Mouse (Mus musculus) Muller cell, postnatal 12 days (primary cell): ENCODE data around the gene Scube2.

Experiments used
- DNase-seq: peaks from one replicate; pipeline ENCODE4 v3.0.0-alpha.2; 2015; ENCODE audit errors: inconsistent ontology term

Scube2 gene

GRCm38 (mm10) chr7:109865370-109866229, at the start of gene Scube2:
Gene Scube2, minus strand, starts transcription at chr7:109865679.
- DNase-seq: peak; percentile 52

GRCm38 (mm10) chr7:109906165-109906564, 40.7 kb upstream of the Scube2 start:
- DNase-seq: no peak

GRCm38 (mm10) chr7:109900921-109901320, 35.4 kb upstream of the Scube2 start:
- no peak for DNase-seq

GRCm38 (mm10) chr7:109898911-109899310, 33.4 kb upstream of the Scube2 start:
- DNase-seq: peak; percentile 35

DNA sequence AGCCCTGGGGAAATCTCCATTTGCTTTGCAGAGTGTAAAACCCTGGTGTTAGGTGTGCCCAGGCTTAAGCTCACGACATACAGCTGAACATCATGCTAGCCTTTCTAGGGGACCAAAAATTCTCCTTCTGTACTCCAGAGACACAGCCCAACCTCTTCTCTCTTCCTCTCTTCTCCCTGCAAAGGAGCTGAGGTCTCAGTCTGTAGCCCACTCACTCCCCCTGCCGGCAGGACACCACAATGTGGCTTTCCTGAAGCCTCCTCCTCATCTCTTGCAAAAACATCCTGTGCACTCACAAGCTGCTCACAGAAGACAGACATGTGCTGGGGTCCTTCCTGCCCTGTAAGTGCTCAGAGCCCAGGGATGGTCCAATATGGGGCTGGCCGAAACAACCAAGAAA, 27.1 kb upstream of the Scube2 start:
- DNase-seq: peak; percentile 58

- no peak for DNase-seq
Observed at GRCm38 (mm10) chr7:109891786-109892185, 26.3 kb upstream of the Scube2 start.

- DNase-seq: no peak
Observed at GRCm38 (mm10) chr7:109890256-109890655, 24.8 kb upstream of the Scube2 start.

DNA sequence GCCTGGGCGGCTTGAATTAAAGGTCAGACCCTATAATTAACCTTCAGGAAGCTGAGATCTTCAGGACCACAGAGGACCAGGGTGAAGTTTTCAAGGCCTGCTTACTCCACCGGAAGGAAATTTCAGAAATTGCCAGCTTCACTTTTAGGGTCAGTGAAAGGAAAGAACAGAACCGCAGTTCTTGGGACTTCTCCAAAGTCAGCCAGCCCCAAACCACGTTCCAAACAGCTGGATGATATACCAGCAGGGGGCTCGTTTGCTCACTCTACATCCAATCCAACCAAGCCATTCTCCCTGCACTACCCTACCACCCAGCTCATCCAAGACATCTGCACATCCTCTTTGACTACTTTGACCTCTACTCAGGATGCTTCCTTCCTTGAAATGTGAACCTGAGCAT, 23.8 kb upstream of the Scube2 start:
- DNase-seq: no peak

DNA sequence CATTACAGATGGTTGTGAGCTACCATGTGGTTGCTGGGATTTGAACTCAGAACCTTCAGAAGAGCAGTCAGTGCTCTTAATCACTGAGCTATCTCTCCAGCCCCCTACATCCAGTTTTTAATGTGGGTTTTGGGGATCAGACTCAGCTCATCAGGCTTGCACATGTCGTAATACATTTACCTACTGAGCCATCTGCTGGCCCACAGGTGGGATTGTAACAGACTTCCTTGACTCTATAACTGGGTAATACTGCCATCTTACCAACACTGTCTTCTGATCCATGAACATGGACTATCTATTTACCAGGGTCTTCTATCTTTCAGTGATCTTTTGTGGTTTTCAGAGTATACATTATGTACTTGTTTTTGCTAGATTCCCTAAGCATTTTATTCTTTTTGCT, 20.8 kb upstream of the Scube2 start:
- no peak for DNase-seq

DNA sequence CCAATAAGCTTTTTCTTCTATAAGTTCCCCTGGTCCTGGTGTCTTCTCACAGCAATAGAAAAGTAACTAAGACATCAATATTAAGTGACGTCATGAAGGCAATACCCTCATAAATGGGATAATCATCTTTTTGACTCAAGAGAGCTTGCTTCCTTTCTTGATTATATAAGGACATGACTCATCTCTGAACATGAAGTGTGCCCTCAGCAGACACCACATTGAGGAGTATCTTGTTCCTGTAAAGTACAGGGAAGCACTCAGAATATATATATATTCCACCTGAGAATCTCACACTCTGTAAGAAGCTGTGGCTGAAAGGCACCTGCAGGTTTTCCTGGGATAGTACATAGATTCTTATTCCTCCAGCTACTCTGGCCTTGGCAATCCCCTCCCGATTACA, 17.1 kb upstream of the Scube2 start:
- no peak for DNase-seq

- no peak for DNase-seq
Observed at GRCm38 (mm10) chr7:109881561-109882099, 16.2 kb upstream of the Scube2 start.

GRCm38 (mm10) chr7:109879158-109879557, 13.7 kb upstream of the Scube2 start:
- no peak for DNase-seq

DNA sequence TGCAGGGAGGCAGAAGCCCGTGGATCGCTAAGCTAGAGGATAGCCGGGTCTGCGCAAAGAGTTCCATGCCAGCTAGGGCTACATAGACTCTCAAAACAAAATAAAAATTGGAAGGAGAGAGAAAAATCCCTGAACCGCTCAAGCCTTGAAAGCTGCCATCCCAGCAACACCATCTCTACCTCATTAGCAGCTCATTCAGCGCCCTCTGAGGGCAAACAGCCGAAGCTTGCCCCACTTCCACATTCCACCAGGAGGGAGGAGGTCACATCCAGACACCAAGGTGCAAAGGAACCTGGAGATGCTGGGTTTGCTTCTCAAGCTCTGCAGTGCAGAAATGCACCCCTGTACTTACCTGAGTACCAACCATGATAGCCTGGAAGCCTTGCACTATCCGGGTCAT, 10.6 kb upstream of the Scube2 start:
- DNase-seq: no peak

DNA sequence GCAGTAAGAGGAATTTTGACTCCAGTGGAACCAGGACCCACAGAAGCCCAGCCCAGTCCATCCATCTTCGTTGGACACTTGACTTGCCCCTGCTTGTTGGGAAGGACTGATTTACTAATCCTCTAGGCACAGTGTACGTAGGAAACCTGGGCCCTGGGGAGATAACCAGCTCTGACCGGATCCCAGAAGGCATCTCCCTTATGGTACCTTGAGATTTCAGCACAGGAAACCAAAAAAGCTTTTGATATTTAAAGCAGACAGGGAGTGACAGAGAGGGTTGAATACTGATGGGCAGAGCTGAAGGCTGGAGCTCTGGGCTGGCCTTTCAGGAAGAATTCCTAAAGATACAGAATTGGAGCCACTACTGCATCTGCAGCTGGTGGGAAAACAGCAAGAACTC, 10.1 kb upstream of the Scube2 start:
- no peak for DNase-seq

- no peak for DNase-seq
Observed at GRCm38 (mm10) chr7:109875033-109875432, 9.6 kb upstream of the Scube2 start.

DNA sequence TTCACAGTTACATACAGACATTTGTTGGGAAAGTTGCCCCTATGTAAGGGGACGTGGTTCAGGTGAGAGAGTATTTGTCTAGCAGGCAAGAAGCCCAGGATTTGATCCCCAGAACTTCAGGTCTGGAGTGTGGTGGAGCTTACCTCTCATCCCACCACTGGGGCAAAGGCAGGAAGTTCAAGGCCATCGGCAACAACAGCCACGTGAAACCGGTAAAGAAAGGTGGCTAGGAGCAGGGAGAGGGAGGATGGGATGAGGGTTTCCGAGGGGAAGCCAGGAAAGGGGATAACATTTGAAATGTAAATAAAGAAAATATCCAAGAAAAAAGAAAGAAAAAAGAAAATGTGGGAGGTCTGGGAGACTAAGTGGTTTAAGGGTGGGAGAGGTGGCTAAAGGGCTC, 7.7 kb upstream of the Scube2 start:
- DNase-seq: no peak

DNA sequence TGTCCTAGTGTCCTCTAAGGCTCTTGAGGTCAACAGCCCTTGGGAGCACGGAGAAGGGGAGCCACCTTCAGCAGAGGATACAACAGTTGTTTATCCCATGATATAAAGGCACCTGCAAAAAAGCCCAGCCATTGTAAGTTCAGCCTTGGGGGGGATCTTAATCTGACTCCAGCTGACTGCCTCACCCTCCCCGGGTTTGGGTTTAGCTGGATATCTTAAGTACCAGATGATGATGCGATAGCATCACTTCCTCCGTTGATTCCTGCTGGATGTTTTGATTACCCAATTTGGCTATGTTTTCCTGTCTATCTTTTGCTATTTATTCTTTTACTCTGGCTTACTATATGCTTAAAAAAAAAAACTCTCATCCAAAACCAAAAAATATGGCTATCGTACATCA, 5.8 kb upstream of the Scube2 start:
- no peak for DNase-seq

DNA sequence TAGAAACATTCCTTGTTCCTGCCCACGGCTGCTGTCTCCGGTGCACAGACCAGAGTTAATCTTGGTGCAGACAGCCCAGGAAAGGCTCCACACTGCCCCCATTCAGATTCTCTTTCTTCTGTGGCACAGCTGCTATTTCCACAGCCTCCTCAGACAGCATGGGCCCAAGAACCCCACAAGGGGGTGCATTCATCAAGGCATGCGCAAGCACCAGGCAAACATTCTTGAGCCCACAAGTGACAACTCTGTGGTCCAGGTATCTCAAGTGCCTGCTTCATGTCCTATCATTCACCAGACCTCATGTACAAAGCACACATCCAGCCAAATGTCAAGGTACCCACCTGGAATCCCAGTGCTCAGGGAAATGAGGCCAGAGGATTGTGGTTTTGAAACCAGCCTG, 3.0 kb upstream of the Scube2 start:
- no peak for DNase-seq

- DNase-seq: no peak
Observed at GRCm38 (mm10) chr7:109866643-109867042, 1.2 kb upstream of the Scube2 start.

DNA sequence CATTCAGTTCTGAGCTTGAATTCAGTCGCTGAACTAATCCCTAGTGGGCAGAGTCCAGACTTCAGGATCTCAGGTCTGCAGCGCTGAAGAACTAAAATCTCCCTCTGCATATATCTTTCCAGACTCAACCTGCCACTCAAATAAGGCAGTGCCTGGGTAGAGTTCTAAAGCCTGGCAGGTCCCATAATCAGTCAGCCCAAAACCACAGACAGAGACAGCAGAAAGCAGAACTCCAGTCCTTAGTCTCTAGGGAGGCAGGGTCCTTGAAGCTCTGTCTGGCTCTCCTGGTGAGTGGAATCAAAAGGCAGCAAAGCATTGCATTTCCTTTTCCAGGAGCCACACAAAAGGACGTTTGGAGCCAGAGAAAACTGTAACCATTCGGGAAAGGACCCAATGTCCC, 1.9 kb downstream of the Scube2 start:
- no peak for DNase-seq

DNA sequence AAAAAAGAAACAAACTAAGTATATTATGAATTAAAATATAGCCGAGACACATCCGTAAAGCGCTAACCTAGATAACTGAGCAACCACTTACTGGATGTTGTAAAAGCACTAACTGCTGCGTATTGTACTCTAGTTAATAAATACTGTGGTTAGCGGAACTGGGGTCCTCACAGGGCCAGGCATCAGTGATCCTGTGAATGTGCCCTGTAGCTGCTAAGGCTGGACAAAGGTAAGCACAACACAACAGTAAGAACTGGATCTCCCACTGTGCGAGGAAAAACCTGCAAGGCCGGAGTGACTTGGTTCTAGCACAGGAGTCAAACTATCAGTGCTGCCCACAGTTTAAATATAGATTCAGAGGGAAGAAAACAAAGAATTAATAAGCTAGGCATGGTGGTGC, 5.3 kb downstream of the Scube2 start:
- no peak for DNase-seq

DNA sequence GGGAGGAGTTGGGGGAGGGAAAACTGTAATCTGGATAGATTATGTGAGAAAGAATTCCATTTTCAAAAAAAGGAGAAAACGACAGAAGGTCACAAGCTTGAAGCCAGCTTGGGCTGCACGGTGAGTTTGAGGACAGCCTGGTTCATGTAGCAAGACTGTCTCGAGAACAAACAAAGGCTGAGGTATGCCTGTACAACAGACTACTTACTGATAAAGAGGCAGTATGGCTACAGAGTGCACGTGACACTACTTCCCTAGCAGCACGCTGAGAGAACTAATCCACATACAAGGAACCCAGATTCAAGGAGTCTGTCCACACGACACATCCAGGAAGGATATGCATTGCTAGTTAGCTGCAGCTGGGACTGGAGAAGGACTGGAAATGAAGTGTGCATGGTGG, 6.1 kb downstream of the Scube2 start:
- DNase-seq: no peak

DNA sequence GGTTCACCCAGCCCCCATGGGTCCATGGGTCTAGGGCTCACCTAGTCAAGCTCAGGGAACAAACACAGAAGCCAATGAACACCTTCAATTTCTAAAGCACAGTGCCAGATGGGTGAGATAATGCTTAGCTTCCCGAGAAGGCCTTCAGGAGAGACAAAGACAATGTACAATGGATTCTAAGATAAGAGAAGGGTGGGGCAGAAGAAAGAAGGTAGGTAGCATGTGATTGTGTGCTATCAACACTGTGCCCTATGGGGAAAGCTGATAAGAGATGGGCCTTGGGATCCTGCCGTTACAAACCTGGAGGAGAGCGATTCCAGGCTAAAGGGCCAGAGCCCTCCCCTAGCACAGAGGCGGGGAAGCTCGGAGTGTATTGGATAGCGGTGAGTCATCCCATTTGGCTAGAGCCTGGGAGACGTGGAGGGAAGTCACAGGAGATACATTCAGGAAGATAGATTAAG, 12.7 kb downstream of the Scube2 start:
- DNase-seq: peak; percentile 32
